Mouse (Mus musculus): Measurements from ENCODE around the gene Olfr1310.
"Not testable (repeated sequence)": the region's sequence is repeated elsewhere in the genome, so short reads cannot be mapped to it uniquely, and the experiment has no call there.

Gene Olfr1310

DNA sequence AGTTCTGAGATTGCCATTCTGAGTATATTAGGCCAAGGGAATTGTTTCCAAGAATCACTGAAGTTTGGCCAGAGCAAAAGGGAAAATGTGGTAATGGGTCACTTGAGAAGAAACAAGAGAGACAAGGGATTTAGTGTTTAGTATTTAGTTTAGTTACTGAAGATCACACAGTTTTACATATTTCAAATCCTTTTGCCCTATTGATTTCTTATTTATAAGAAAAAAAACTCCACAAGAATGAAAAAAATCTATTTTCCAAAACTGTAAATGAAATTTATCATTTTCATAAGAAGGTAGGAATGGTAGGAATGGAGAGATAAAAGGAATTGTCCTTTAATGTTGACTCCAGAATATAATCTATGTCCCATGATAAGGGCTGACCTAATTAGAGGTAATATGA, at the start of gene Olfr1310:
Olfr1310 (minus strand) TSS at position 101 of the 400 bp plus-strand sequence.
- DNase-seq (ENCODE audit: low spot score) = no peak

DNA sequence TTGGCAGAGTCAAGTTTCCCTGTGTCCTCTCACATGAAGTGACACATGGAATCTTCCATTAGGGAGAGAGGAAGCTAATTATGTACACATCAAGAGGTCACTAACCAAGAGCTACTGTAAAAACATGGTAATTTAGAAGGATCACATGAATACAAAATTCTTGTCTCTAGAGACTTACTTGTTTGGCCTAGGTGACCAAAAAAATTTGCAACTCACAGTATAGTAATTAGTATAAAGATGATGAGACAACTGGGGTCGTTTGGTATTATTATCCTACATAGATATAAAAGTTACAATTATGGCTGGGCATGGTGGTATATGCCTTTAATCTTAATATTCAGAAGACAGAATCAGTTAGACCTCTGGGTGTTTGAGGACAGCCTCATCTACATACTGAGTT, 37.6 kb upstream of the Olfr1310 start, which contains the start of gene Olfr1312:
Olfr1312 (minus strand) TSS at position 101 of the 400 bp plus-strand sequence.
- DNase-seq (ENCODE audit: low spot score) = no peak

DNA sequence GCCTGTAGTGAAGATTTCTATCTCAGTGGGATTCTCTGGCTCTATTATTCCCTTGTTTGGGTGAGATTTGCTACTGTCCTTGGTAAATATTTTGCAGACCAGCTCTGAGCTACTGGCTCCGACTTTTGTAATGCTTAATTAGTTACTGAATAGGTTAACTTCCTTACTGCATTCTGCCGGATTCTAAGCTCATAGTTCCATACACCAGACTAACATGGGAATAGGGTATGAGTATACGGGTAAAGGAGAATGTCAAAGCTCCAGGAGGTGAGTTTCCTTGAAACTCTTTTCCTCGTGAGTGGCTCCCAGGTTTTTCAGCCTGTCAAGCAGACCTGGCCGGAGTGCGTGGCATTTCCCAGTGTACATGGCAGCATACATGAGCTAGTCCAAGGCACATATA, 14.5 kb upstream of the Olfr1310 start:
- not testable (repeated sequence) for DNase-seq (ENCODE audit: low spot score)

- DNase-seq (ENCODE audit: low spot score) = no peak
Observed at GRCm38 (mm10) chr2:112024312-112024711, 11.8 kb upstream of the Olfr1310 start, which contains the start of gene Olfr1311. Olfr1311 (minus strand) TSS chr2:112024412.

- no peak for DNase-seq (ENCODE audit: low spot score)
Observed at GRCm38 (mm10) chr2:112014900-112015299, 2.4 kb upstream of the Olfr1310 start.

- no peak for DNase-seq (ENCODE audit: low spot score)
Observed at GRCm38 (mm10) chr2:111990181-111990580, 22.3 kb downstream of the Olfr1310 start, which contains the start of gene Olfr1309. Olfr1309 (minus strand) TSS chr2:111990281.

DNA sequence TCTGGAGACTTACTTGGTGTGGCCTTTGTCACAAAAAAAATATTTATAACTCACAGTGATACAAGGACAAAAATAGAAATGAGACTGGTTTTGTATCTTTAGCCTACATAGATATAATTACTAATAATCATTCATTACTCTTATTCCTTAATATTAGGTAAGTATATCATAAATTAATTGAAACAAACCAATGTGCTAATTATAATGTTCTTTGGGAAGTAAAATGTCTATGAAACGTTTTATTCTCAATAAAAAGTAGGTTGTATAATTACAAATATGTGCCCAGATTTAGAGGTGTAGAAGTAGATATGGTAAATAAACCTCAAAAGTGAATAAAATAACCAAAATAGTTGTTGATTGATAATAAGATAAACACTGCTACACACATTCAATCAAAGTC, 47.7 kb downstream of the Olfr1310 start, which contains the start of gene Olfr1308:
Olfr1308 (minus strand) TSS at position 101 of the 400 bp plus-strand sequence.
- no peak for DNase-seq (ENCODE audit: low spot score)
